Mouse (Mus musculus): ENCODE data around the gene Fkbp7. TPM values are rescaled to one million over a fixed set of nuclear protein-coding genes. Genes with fewer than 3 reads are reported as not detected.
"Not testable (repeated sequence)": the region's sequence is repeated elsewhere in the genome, so short reads cannot be mapped to it uniquely, and the experiment has no call there.

Fkbp7 gene
- polyA plus RNA-seq, 1 experiment from 2014 or later: 81.9 TPM

GRCm38 (mm10) chr2:76630293-76630692 is 42.6 kb downstream of the Fkbp7 start:
- Histone ChIP-seq H3K4me2 (ENCODE audit: low read depth, low read length) (no peak overlapping the region), H3K4me3 (replicated peaks; ENCODE audit: low read length) (no peak overlapping the region), H3K36me3 (ENCODE audit: control insufficient read depth, insufficient read depth, low read length) (peaks cover 40% of the 10 kb centered on the region), H3K27me3 (ENCODE audit: control insufficient read depth, insufficient read depth, low read length) (no peaks in the 10 kb centered on the region), H3K9ac (ENCODE audit: low read length) (no peak overlapping the region), H3K4me1 (ENCODE audit: control insufficient read depth, insufficient read depth, low read length) (no peaks in the 10 kb centered on the region), H3K27ac (ENCODE audit: low read length) (no peak overlapping the region), H3K9me3 (replicated peaks; ENCODE audit: control insufficient read depth, low read length) (0 out of 2 replicates have a peak, but pooled peaks cover 10% of the 10 kb centered on the region)
- 88% methylated on average over 12 of the region's 12 CpGs for WGBS
- no peak for ATAC-seq (ENCODE audit: insufficient read depth, low FRiP score)

DNA sequence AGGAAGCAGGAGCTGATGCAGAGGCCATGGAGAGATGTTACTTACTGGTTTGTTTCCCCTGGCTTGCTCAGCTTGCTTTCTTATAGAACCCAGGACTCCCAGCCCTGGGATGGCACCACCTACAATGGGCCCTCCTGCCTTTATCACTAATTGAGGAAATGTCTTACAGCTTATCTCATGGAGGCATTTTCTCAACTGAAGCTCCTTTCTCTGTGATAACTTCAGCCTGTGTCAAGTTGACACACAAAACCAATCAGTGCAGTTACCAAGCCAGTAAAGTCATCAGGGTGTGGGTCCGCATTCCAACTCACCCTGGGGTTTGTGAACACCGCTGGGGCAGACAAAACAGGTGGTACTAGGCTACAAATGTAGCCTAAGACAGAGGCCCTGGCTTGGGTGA is 50.6 kb downstream of the Fkbp7 start:
- H3K4me2 ChIP-seq (ENCODE audit: low read depth, low read length); H3K27me3 ChIP-seq (ENCODE audit: control insufficient read depth, insufficient read depth, low read length); H3K36me3 ChIP-seq (ENCODE audit: control insufficient read depth, insufficient read depth, low read length); H3K9me3 ChIP-seq (replicated peaks; ENCODE audit: control insufficient read depth, low read length); H3K4me3 ChIP-seq (replicated peaks; ENCODE audit: low read length); H3K27ac ChIP-seq (ENCODE audit: low read length); H3K4me1 ChIP-seq (ENCODE audit: control insufficient read depth, insufficient read depth, low read length); H3K9ac ChIP-seq (ENCODE audit: low read length); ATAC-seq (ENCODE audit: insufficient read depth, low FRiP score): not testable (repeated sequence)
- 88% methylated on average over 2 of the region's 2 CpGs for WGBS

- no peak for ATAC-seq (ENCODE audit: insufficient read depth, low FRiP score)
- WGBS: 54% methylated on average over 1 of the region's 1 CpGs
- Histone ChIP-seq H3K9me3 (replicated peaks; ENCODE audit: control insufficient read depth, low read length) (0 out of 2 replicates have a peak, but pooled peaks cover 9% of the 10 kb centered on the region), H3K4me1 (ENCODE audit: control insufficient read depth, insufficient read depth, low read length) (no peaks in the 10 kb centered on the region), H3K36me3 (ENCODE audit: control insufficient read depth, insufficient read depth, low read length) (peaks cover 5% of the 10 kb centered on the region; the same call in 1 of the 2 replicates), H3K4me3 (replicated peaks; ENCODE audit: low read length) (no peak overlapping the region), H3K27me3 (ENCODE audit: control insufficient read depth, insufficient read depth, low read length) (no peaks in the 10 kb centered on the region), H3K4me2 (ENCODE audit: low read depth, low read length) (no peak overlapping the region), H3K9ac (ENCODE audit: low read length) (no peak overlapping the region), H3K27ac (ENCODE audit: low read length) (no peak overlapping the region)
Measured at GRCm38 (mm10) chr2:76621724-76622123, 51.2 kb downstream of the Fkbp7 start.

- Histone ChIP-seq H3K4me2 (ENCODE audit: low read depth, low read length) (no peak overlapping the region), H3K27me3 (ENCODE audit: control insufficient read depth, insufficient read depth, low read length) (no peaks in the 10 kb centered on the region), H3K4me1 (ENCODE audit: control insufficient read depth, insufficient read depth, low read length) (no peaks in the 10 kb centered on the region), H3K36me3 (ENCODE audit: control insufficient read depth, insufficient read depth, low read length) (no peaks in the 10 kb centered on the region), H3K4me3 (replicated peaks; ENCODE audit: low read length) (no peak overlapping the region), H3K27ac (ENCODE audit: low read length) (no peak overlapping the region), H3K9ac (ENCODE audit: low read length) (no peak overlapping the region), H3K9me3 (replicated peaks; ENCODE audit: control insufficient read depth, low read length) (no peaks in the 10 kb centered on the region)
- no peak for ATAC-seq (ENCODE audit: insufficient read depth, low FRiP score)
- 79% methylated on average over 5 of the region's 5 CpGs for WGBS
Measured at GRCm38 (mm10) chr2:76620188-76620587, 52.7 kb downstream of the Fkbp7 start.

GRCm38 (mm10) chr2:76618078-76618477 is 54.8 kb downstream of the Fkbp7 start:
- Histone ChIP-seq H3K27ac (ENCODE audit: low read length) (no peak overlapping the region), H3K27me3 (ENCODE audit: control insufficient read depth, insufficient read depth, low read length) (no peaks in the 10 kb centered on the region), H3K4me1 (ENCODE audit: control insufficient read depth, insufficient read depth, low read length) (no peaks in the 10 kb centered on the region), H3K36me3 (ENCODE audit: control insufficient read depth, insufficient read depth, low read length) (no peaks in the 10 kb centered on the region), H3K9ac (ENCODE audit: low read length) (no peak overlapping the region), H3K4me2 (ENCODE audit: low read depth, low read length) (no peak overlapping the region), H3K4me3 (replicated peaks; ENCODE audit: low read length) (no peak overlapping the region), H3K9me3 (replicated peaks; ENCODE audit: control insufficient read depth, low read length) (no peaks in the 10 kb centered on the region)
- 27% methylated on average over 1 of the region's 1 CpGs for WGBS
- no peak for ATAC-seq (ENCODE audit: insufficient read depth, low FRiP score)

Other genes with a start within 250 kb of the Fkbp7 start
- gene Prkra, start 25.1 kb downstream of the Fkbp7 start, polyA plus RNA-seq (2015; fragmentation: Nextera tagmentation; extraction: Ambion mirVana): 45.4 and 49.2 TPM in 2 replicates
- gene Pjvk, start 24.6 kb downstream of the Fkbp7 start, polyA plus RNA-seq (2015; fragmentation: Nextera tagmentation; extraction: Ambion mirVana): 0.22 and 0.25 TPM in 2 replicates
- 3.4 TPM in 2 replicates for gene Plekha3, start 2.2 kb upstream of the Fkbp7 start, polyA plus RNA-seq (2015; fragmentation: Nextera tagmentation; extraction: Ambion mirVana)

Data from stomach, embryonic 16.5 days (tissue).